Mouse (Mus musculus) C2C12 (cell line): ENCODE measurements around the gene Plpp7. TPM values are rescaled to one million over a fixed set of nuclear protein-coding genes. Genes with fewer than 3 reads are reported as not detected.

ENCODE experiments used
- H3K27me3 ChIP-seq: one replicate; pipeline ENCODE4 v1.6.1; 2011; ENCODE audit not compliant: control insufficient read depth, insufficient read depth, insufficient read length
- H3K36me3 ChIP-seq: one replicate; pipeline ENCODE4 v1.6.1; 2011; ENCODE audit not compliant: control insufficient read depth, insufficient read depth
- H3K4me3 ChIP-seq: one replicate; pipeline ENCODE4 v1.5.1; 2011; ENCODE audit warnings: mild to moderate bottlenecking, control low read depth; ENCODE audit not compliant: poor library complexity, insufficient read depth, severe bottlenecking
- H3K79me2 ChIP-seq: one replicate; pipeline ENCODE4 v1.6.1; 2011; ENCODE audit not compliant: control insufficient read depth, insufficient read depth
- H3K79me3 ChIP-seq: one replicate; pipeline ENCODE4 v1.6.1; 2011; ENCODE audit warnings: low read depth, control low read depth
- H3ac ChIP-seq: one replicate; pipeline ENCODE3; 2011; ENCODE audit warnings: low read depth; ENCODE audit not compliant: control insufficient read depth, insufficient read length
- CEBPB ChIP-seq: IDR thresholded peaks from one replicate; pipeline ENCODE4 v1.6.1; 2011; ENCODE audit warnings: low read depth, mild to moderate bottlenecking, control low read depth, moderate library complexity
- CTCF ChIP-seq: IDR thresholded peaks from one replicate; pipeline ENCODE4 v1.5.1; 2011; ENCODE audit not compliant: control insufficient read depth, insufficient read depth, insufficient read length
- FOSL1 ChIP-seq: IDR thresholded peaks from one replicate; pipeline ENCODE4 v1.8.0; 2011; ENCODE audit warnings: mild to moderate bottlenecking, low read length; ENCODE audit not compliant: poor library complexity, insufficient read depth, severe bottlenecking
- MAX ChIP-seq: IDR thresholded peaks from one replicate; pipeline ENCODE4 v1.6.1; 2011; ENCODE audit warnings: mild to moderate bottlenecking, control low read depth
- MYOD1 ChIP-seq: IDR thresholded peaks from one replicate; pipeline ENCODE4 v1.6.1; 2011; ENCODE audit warnings: low read depth; ENCODE audit not compliant: control insufficient read depth, insufficient read length
- MYOG ChIP-seq: IDR thresholded peaks from one replicate; pipeline ENCODE4 v1.6.1; 2011; ENCODE audit not compliant: control insufficient read depth, insufficient read length; ENCODE audit errors: extremely low read depth
- USF1 ChIP-seq: IDR thresholded peaks from one replicate; pipeline ENCODE4 v1.6.1; 2011; ENCODE audit warnings: low read depth, mild to moderate bottlenecking, control low read depth, moderate library complexity
- polyA plus RNA-seq: library from polyadenylated mRNA; unstranded; fragments of >200 nt; fragmentation: generic; extraction: Trizol; gene quantifications from one replicate; pipeline ENCODE4 v1.2.1, GENCODE M21; 2012; ENCODE audit warnings: missing spikeins

The Plpp7 gene
- polyA plus RNA-seq, 1 experiment: 0.47 TPM

DNA sequence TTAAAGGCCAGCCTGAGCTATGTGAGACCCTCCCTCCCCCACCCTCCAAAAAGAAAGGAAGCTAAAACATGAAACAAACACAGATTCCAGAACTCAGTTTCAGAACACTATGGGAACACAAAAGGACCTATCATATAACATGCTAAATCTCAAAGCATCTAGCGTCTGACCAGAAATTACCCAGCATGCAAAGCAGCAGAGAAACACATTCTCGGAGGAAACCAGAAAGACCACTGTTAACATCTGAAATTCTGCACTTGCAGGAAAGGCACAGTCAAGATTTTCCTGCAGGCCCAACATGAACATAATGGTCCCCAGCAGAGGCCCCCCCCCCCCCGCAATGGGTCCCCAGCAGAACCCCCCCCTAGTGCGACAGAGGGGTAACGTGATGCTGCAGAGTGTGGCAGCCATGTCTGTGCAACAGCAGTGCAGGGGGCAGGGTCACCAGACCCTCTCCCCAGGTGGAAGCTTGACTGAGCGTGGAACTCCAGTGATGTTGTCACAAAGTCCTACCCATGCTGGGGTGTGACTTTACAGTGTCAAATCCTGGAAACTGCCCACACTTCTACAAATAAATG is 35.0 kb upstream of the Plpp7 start:
- no peaks in the 10 kb centered on the region for H3K79me3 ChIP-seq
- H3K36me3 ChIP-seq: no peaks in the 10 kb centered on the region
- H3K79me2 ChIP-seq: no peaks in the 10 kb centered on the region
- TF ChIP-seq CTCF (no peak), USF1 (no peak), MYOG (no peak)
- no peak overlapping the region for H3K4me3 ChIP-seq
- no peak overlapping the region for H3ac ChIP-seq
- peaks cover 42% of the 10 kb centered on the region for H3K27me3 ChIP-seq

DNA sequence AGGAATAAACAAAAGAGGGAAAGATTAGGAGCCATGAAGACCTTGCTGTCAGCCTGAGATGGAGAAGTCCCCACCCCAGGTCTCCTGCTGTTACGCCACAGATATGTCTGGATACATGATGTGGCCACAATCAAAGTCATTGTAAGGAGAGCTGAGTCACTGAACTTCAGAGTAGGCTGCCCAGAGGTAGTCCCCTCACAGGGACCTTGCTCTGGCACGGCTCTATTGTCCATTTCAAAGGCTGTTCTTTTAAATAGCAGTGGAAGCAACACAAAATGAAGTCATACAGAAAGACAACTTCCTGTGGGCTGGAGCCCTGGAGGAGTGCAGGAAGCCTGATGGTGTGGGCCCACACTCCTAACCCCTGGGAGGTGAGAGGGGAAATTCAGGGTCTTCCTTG is 34.1 kb upstream of the Plpp7 start:
- peaks cover 50% of the 10 kb centered on the region for H3K27me3 ChIP-seq
- H3K36me3 ChIP-seq: no peaks in the 10 kb centered on the region
- H3K79me3 ChIP-seq: no peaks in the 10 kb centered on the region
- H3K4me3 ChIP-seq: no peak overlapping the region
- H3K79me2 ChIP-seq: no peaks in the 10 kb centered on the region
- no peak overlapping the region for H3ac ChIP-seq
- TF ChIP-seq FOSL1 (no peak), MAX (no peak), CTCF (no peak), MYOG (no peak), USF1 (no peak)

DNA sequence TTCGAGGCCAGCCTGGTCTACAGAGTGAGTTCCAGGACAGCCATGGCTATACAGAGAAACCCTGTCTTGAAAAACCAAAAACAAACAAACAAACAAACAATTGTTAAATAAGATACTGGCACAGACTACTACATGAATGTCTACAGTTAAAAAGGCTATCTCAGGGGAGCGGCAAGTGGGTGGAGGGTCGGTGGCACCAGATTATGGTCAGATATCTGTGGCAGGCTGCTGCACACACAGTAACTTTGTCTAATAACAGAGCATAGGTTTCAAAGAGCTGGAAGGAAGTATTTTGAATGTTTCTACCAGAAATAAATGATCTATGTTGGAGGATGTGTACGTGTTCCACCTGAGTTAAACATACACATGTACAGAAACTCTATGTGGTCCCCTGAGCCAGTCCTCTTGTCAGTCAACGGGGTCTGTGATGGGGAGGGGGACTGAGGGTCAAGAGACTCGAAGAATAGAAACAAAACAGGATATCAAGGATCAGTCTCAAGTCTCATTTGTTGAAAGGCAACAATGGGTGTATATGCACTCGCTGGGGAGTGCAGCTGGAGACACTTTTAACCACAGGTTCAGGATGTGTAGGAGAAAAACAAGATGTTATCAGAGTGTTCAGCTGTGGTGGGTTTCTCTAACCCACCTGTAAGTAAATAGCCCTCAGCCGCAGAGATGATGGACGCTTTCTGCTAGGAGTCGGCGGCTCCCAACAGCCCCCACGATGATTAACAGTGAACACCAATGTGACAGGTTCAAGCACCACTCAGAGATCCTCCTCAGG is 33.4 kb upstream of the Plpp7 start:
- no peak for TF ChIP-seq CEBPB
- no peak for TF ChIP-seq FOSL1
- no peak for TF ChIP-seq MYOG
- no peak for TF ChIP-seq MYOD1
- TF ChIP-seq USF1: no peak
- TF ChIP-seq CTCF: no peak
- no peak for TF ChIP-seq MAX
- Histone ChIP-seq H3K27me3 (peaks cover 56% of the 10 kb centered on the region), H3K36me3 (no peaks in the 10 kb centered on the region), H3K79me2 (no peaks in the 10 kb centered on the region), H3K79me3 (no peaks in the 10 kb centered on the region), H3K4me3 (no peak overlapping the region), H3ac (no peak overlapping the region)

DNA sequence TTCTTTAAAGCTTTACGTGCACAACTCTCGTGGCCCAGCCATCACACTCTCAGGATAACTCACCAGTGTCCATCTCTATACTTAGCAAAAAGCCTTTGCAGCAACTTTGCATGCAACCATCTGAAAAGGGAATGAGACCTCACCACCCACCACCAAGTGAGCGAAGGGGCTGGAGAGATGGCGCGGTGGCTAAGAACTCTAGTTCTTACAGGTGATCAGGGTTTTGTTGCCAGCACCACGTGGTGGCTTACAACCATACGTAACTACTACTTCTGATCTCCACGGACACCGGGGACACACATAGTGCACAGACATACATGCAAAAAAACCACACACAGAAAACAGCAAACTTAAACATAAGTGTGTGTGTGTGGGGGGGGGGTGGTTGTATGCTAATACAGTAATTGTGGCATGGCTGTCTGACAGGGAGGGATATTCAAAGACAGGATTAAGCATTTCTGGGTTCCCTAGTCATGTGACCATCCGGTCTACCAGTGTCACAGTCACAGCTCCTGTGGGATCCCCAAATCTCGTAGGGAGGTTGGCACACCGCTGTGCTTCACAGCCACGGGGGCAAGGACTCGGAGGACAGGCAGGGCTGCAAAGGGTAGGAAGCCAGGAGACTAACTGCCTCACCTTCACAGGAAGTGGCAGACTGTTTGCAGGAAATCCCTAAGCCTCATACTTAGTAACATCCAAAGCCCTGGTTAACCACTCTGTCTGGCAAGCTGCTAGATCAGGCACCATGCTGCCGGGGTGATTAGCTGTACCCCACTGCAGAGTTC is 32.5 kb upstream of the Plpp7 start:
- no peaks in the 10 kb centered on the region for H3K79me3 ChIP-seq
- H3ac ChIP-seq: no peak overlapping the region
- no peak overlapping the region for H3K4me3 ChIP-seq
- no peaks in the 10 kb centered on the region for H3K36me3 ChIP-seq
- no peak for TF ChIP-seq MYOD1
- no peak for TF ChIP-seq MYOG
- no peak for TF ChIP-seq FOSL1
- no peak for TF ChIP-seq CEBPB
- no peak for TF ChIP-seq MAX
- no peak for TF ChIP-seq CTCF
- TF ChIP-seq USF1: no peak
- peaks cover 65% of the 10 kb centered on the region for H3K27me3 ChIP-seq
- no peaks in the 10 kb centered on the region for H3K79me2 ChIP-seq

DNA sequence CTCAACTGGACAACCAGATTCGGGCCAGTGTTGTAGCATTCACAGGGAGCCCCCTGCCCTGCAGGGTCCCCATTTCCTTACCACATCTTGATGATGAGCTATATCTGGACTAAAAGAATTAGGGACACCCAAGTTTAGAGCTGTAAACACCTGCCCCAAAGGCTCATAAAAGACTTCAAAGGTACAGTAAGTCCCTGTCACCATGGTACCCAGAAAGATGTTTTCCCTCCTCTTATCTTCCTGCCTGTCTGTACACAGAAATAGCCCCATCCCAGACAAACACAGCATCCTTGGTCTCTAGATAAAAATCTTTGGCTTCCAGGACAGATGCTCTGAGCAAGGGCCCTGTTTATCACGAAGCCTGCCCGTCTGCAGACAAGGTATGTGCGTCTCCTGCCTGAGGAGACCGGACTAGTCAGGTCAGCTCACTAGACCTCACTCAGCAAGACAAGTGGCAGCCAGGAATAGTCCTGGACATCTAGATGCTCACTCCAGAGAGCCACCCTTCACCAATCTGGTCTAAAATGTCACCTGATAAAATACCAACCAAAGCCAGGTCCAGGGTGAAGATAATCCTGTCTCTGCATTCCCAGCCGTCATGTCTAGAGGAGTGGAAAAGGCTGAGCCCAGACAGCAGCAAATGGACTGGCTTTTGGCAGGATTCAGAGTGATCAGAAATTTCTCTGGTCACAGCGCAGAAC is 31.7 kb upstream of the Plpp7 start:
- H3K79me2 ChIP-seq: no peaks in the 10 kb centered on the region
- no peaks in the 10 kb centered on the region for H3K79me3 ChIP-seq
- no peak overlapping the region for H3ac ChIP-seq
- no peak overlapping the region for H3K4me3 ChIP-seq
- TF ChIP-seq MYOD1 (no peak), CEBPB (no peak), FOSL1 (no peak), MYOG (no peak), USF1 (no peak), CTCF (no peak), MAX (no peak)
- no peaks in the 10 kb centered on the region for H3K36me3 ChIP-seq
- H3K27me3 ChIP-seq: peaks cover 68% of the 10 kb centered on the region
